Mouse (Mus musculus) stomach, postnatal 0 days (tissue): ENCODE data around the gene Primpol. TPM values are rescaled to one million over a fixed set of nuclear protein-coding genes. Genes with fewer than 3 reads are reported as not detected.

ENCODE experiments used
- ATAC-seq: fragments of 200-750 bp; cut with Nextera tagmentation; 2 replicates; pipeline ENCODE4 v1.8.0; 2017; ENCODE audit not compliant: low FRiP score, low TSS enrichment
- DNase-seq: peaks from one replicate; pipeline ENCODE4 v3.0.0-alpha.2; 2016; ENCODE audit warnings: low spot score
- H3K27ac ChIP-seq: fragments of 300-500 bp; sonication (generic); replicated peaks from 2 replicates; pipeline ENCODE4 v1.5.1; 2014; ENCODE audit warnings: mild to moderate bottlenecking, control low read depth
- H3K27me3 ChIP-seq: fragments of 300-500 bp; sonication (generic); 2 replicates; pipeline ENCODE4 v1.6.1; 2014; ENCODE audit warnings: low read length; ENCODE audit not compliant: control insufficient read depth, insufficient read depth
- H3K36me3 ChIP-seq: fragments of 300-500 bp; sonication (generic); 2 replicates; pipeline ENCODE4 v1.6.1; 2014; ENCODE audit warnings: low read length, mixed read lengths; ENCODE audit not compliant: control insufficient read depth, insufficient read depth
- H3K4me1 ChIP-seq: fragments of 300-500 bp; sonication (generic); replicated peaks from 2 replicates; pipeline ENCODE4 v1.6.1; 2014; ENCODE audit warnings: antibody characterized with exemption; ENCODE audit not compliant: control insufficient read depth, insufficient read depth
- H3K4me2 ChIP-seq: fragments of 300-500 bp; sonication (generic); replicated peaks from 2 replicates; pipeline ENCODE4 v1.6.1; 2014; ENCODE audit warnings: low read depth, mild to moderate bottlenecking, control low read depth, moderate library complexity
- H3K4me3 ChIP-seq: fragments of 300-500 bp; sonication (generic); 2 replicates; pipeline ENCODE4 v1.5.1; 2014; ENCODE audit warnings: low read depth, low read length, control low read depth
- H3K9ac ChIP-seq: fragments of 300-500 bp; sonication (generic); 2 replicates; pipeline ENCODE4 v1.6.1; 2014; ENCODE audit warnings: mild to moderate bottlenecking, low read length, control low read depth, mixed read lengths
- H3K9me3 ChIP-seq: fragments of 300-500 bp; sonication (generic); 2 replicates; pipeline ENCODE4 v1.6.1; 2016; ENCODE audit warnings: low read length; ENCODE audit not compliant: control insufficient read depth
- CTCF ChIP-seq: IDR thresholded peaks from 2 replicates; pipeline ENCODE4 v1.5.1; 2016; ENCODE audit warnings: antibody characterized with exemption, low read depth, mild to moderate bottlenecking, moderate library complexity
- EP300 ChIP-seq: optimal IDR thresholded peaks from 2 replicates; pipeline ENCODE3; 2016; ENCODE audit warnings: antibody characterized with exemption
- WGBS: fragments of 180-500 bp; shearing (Covaris S2); extraction: QIAGEN DNeasy Blood & Tissue Kit; methylation state at CpG from one replicate; pipeline ENCODE4 v1.1.7; 2014; 5-methylcytosine and 5-hydroxymethylcytosine counted together
- polyA plus RNA-seq: library from polyadenylated mRNA; unstranded; fragments of >200 nt; fragmentation: Nextera tagmentation; extraction: Ambion mirVana; gene quantifications from 2 replicates; pipeline ENCODE4 v1.2.1, GENCODE M21; 2015

Primpol gene
- polyA plus RNA-seq, 1 experiment from 2014 or later = 4.0 TPM

GRCm38 (mm10) chr8:46625166-46625565 is 8.2 kb upstream of the Primpol start:
- H3K4me3 ChIP-seq = no peak overlapping the region
- no peaks in the 10 kb centered on the region for H3K4me1 ChIP-seq
- ATAC-seq (no peak), DNase-seq (no peak)
- H3K27ac ChIP-seq = no peak overlapping the region
- no peak overlapping the region for H3K4me2 ChIP-seq
- H3K27me3 ChIP-seq = no peaks in the 10 kb centered on the region
- no peak for TF ChIP-seq CTCF
- no peak for TF ChIP-seq EP300
- 14% methylated on average over 1 of the region's 1 CpGs for WGBS
- no peaks in the 10 kb centered on the region for H3K36me3 ChIP-seq
- no peaks in the 10 kb centered on the region for H3K9me3 ChIP-seq
- H3K9ac ChIP-seq = no peak overlapping the region

- Histone ChIP-seq H3K27me3 (no peaks in the 10 kb centered on the region), H3K27ac (no peak overlapping the region), H3K4me3 (no peak overlapping the region), H3K4me2 (no peak overlapping the region), H3K9me3 (no peaks in the 10 kb centered on the region), H3K9ac (no peak overlapping the region), H3K36me3 (no peaks in the 10 kb centered on the region), H3K4me1 (no peaks in the 10 kb centered on the region; the same call in 1 of the 2 replicates)
- DNase-seq (no peak), ATAC-seq (no peak; the same call in 1 of the 2 replicates)
- 53% methylated on average over 9 of the region's 9 CpGs for WGBS
- TF ChIP-seq EP300 = no peak
- 0 out of 2 replicates have a peak, but pooled peaks have one; percentile 4 for TF ChIP-seq CTCF
Measured at GRCm38 (mm10) chr8:46622446-46623270, 5.6 kb upstream of the Primpol start.

- no peak for TF ChIP-seq EP300
- no peak for TF ChIP-seq CTCF
- ATAC-seq = no peak
- H3K4me3 ChIP-seq = peak overlapping the region; percentile 83
- peak overlapping the region; percentile 94 for H3K4me2 ChIP-seq
- H3K27me3 ChIP-seq = no peaks in the 10 kb centered on the region
- DNase-seq = no peak
- H3K9me3 ChIP-seq = no peaks in the 10 kb centered on the region
- peak overlapping the region; percentile 82 for H3K9ac ChIP-seq
- H3K27ac ChIP-seq = no peak overlapping the region
- no peaks in the 10 kb centered on the region; the same call in 1 of the 2 replicates for H3K4me1 ChIP-seq
- H3K36me3 ChIP-seq = no peaks in the 10 kb centered on the region
- WGBS = 9% methylated on average over 10 of the region's 10 CpGs
Measured at GRCm38 (mm10) chr8:46618639-46619320, 1.8 kb upstream of the Primpol start.

GRCm38 (mm10) chr8:46617690-46618620 is 943 bp upstream of the Primpol start:
- no peaks in the 10 kb centered on the region for H3K36me3 ChIP-seq
- H3K27ac ChIP-seq = peak overlapping the region; percentile 87
- no peak for DNase-seq
- H3K9ac ChIP-seq = peak overlapping the region; percentile 82
- TF ChIP-seq EP300 = no peak
- no peak for TF ChIP-seq CTCF
- no peak; the same call in none of the 2 replicates for ATAC-seq
- H3K9me3 ChIP-seq = no peaks in the 10 kb centered on the region
- no peaks in the 10 kb centered on the region for H3K27me3 ChIP-seq
- H3K4me2 ChIP-seq = peak overlapping the region; percentile 94
- H3K4me1 ChIP-seq = no peaks in the 10 kb centered on the region; the same call in 1 of the 2 replicates
- peak overlapping the region; percentile 83 for H3K4me3 ChIP-seq
- WGBS = under 1% methylated on average over 38 of the region's 38 CpGs

GRCm38 (mm10) chr8:46615936-46616335 is 1.1 kb downstream of the Primpol start:
- no peak overlapping the region for H3K27ac ChIP-seq
- no peaks in the 10 kb centered on the region for H3K36me3 ChIP-seq
- H3K9me3 ChIP-seq = no peaks in the 10 kb centered on the region
- TF ChIP-seq EP300 (no peak), CTCF (no peak)
- DNase-seq = no peak
- 83% methylated on average over 8 of the region's 8 CpGs for WGBS
- 0 out of 2 replicates have a peak overlapping the region, but pooled peaks have one; percentile 0 for H3K4me2 ChIP-seq
- H3K4me3 ChIP-seq = no peak overlapping the region
- ATAC-seq = no peak
- no peak overlapping the region for H3K9ac ChIP-seq
- H3K4me1 ChIP-seq = no peaks in the 10 kb centered on the region; the same call in 1 of the 2 replicates
- H3K27me3 ChIP-seq = no peaks in the 10 kb centered on the region
